Mouse (Mus musculus) liver, embryonic 14.5 days (tissue): ENCODE data around the gene Prkn.

Source experiments
- CTCF ChIP-seq: IDR thresholded peaks from 2 replicates; pipeline ENCODE4 v1.5.1; 2016; ENCODE audit warnings: antibody characterized with exemption, low read depth, control low read depth
- EP300 ChIP-seq: IDR thresholded peaks from 2 replicates; pipeline ENCODE4 v1.6.1; 2016; ENCODE audit warnings: antibody characterized with exemption, low read depth

DNA sequence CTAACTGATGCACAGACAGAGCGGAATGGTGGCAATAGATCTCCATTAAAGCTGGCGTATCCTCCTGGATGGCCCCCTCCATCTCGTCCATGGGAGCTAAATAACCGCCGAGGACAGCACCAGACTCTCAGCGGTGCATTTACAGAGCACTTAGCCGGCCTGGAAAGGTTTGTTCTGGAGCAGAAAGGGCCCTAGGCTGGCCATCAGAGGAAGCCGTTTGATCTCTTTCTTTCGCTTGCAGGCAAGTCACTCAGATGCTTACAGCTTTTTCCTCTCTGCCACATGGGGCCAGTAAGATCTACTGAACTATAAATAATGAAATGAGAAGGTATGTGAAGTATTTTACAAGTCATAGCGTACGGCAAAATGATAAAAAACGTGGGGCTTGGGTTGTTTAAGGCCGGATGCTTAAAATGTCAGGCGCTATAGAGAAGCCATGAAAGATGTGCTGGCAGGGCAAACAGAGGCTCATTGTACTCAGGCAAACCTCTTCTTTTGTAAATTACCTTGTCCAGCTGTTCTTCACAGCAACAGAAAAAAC lies 1189.8 kb downstream of the Prkn start:
- TF ChIP-seq CTCF, result no peak
- TF ChIP-seq EP300, result no peak
